Mouse (Mus musculus) left cerebral cortex, postnatal 36 days (tissue): ENCODE measurements around the gene Aebp1. TPM values are rescaled to one million over a fixed set of nuclear protein-coding genes. Genes with fewer than 3 reads are reported as not detected.

Experiments
- DNase-seq, 2 experiments: peaks; one replicate each; pipeline ENCODE4 v3.0.0; 2021 to 2022; ENCODE audit warnings: low spot score in 2 of 2, mixed read lengths in 1 of 2
- intact Hi-C: fragments of 180-260 bp; cut with DNase I; formaldehyde crosslinking; loops from one replicate; pipeline ENCODE4 v1.15.1; 2025
- total RNA-seq, 2 experiments: library from RNA; stranded (reverse); gene quantifications; 2 replicates each; pipeline ENCODE4 v1.2.3; 2021

The Aebp1 gene
- total RNA-seq = 10 to 100 TPM; 12.4 to 19.1 TPM

DNA sequence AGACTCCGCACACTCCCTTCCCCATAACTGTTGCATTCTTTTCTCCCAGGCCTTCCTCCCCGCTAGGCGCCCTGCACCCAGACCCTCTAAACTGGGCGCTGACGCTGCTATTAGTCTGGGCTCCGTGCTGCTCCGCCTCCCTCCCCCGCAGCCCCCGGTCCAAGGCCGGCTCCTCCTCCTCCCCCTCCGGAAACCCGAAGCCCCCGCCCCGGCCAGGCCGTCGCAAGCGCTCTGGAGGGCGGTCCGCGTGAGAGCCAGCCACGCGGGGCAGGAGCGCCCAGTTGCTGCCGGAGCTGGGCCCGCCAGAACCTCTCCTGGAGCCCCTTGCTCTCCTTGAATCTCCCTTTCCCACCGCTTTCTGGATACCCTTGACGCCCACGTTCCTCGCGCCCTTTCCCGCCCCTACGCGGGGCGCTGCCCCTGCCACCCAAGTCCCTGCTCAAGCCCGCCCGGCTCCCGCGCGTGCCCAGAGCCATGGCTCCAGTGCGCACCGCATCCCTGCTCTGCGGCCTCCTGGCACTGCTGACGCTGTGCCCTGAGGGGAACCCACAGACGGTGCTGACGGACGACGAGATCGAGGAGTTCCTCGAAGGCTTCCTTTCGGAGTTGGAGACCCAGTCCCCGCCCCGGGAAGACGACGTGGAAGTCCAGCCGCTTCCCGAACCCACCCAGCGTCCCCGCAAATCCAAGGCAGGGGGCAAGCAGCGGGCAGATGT lies at the start of gene Aebp1:
Gene Aebp1 (plus strand): TSS at position 270 of the 716 bp plus-strand sequence.
- intact Hi-C loops = no loop called here
- no peak for DNase-seq

- DNase-seq = no peak
- intact Hi-C loops = no loop called here
These were observed 48.4 kb upstream of the Aebp1 start for GRCm38 (mm10) chr11:5813381-5813780.

DNA sequence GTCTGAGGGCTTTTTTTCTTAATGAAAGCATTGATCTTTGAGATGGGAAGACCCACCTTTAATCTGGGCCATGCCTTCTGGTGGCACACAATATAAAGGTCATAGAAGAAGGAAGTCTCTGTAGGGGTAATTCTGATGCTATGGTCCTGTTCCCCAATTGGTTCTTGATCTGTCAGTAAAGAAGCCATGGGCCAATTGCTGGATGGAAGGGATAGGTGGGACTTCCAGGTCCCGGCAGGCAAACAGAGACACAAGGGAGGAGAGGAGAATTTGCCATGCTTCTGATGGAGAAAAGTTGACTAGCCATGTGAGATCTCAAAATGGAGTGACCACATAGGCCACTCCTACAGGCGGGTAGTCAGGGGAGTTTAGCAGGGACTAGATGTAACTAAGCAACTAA lies 42.5 kb upstream of the Aebp1 start:
- DNase-seq = no peak
- intact Hi-C loops = no loop called here

- DNase-seq = no peak
- intact Hi-C loops = no loop called here
These were observed 36.3 kb upstream of the Aebp1 start for GRCm38 (mm10) chr11:5825432-5825831.

- no peak for DNase-seq
- intact Hi-C loops = no loop called here
These were observed 33.8 kb upstream of the Aebp1 start for GRCm38 (mm10) chr11:5827931-5828330.

GRCm38 (mm10) chr11:5828509-5829191 lies 33.1 kb upstream of the Aebp1 start:
- DNase-seq = no peak
- intact Hi-C loops = no loop called here

GRCm38 (mm10) chr11:5829327-5829726 lies 32.4 kb upstream of the Aebp1 start:
- intact Hi-C loops = no loop called here
- DNase-seq = no peak

GRCm38 (mm10) chr11:5834506-5834905 lies 27.2 kb upstream of the Aebp1 start:
- no peak for DNase-seq
- intact Hi-C loops = no loop called here

GRCm38 (mm10) chr11:5835057-5835456 lies 26.7 kb upstream of the Aebp1 start:
- intact Hi-C loops = loop anchor here (5.0 kb wide), 2 partner anchors 42 to 48 kb away; partner anchors contain the start of genes Dbnl and Pold2
- no peak for DNase-seq

DNA sequence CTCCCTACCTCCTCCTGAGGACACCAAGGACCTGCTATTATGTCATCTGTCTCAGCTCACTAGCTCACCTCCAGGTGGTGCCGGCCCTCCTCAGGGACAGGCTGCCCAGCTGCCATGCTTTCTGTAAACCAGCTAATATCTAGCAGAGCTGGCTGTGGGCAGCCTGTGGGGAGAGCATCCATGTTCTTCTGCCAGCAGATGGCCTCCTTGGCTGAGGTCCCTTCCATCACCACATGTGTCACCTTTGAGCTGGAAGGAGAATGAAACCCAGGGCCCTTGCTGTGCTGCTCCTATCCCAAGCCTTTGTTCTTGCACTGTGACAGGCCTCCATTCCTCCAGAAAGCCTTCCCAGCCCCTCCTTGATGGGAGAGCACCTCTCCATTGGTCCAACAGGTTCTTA lies 25.6 kb upstream of the Aebp1 start:
- intact Hi-C loops = loop anchor here (5.0 kb wide), 2 partner anchors 41 to 49 kb away; partner anchors contain the start of genes Dbnl and Pold2
- DNase-seq = no peak

- peak; percentile 83 to 85 for DNase-seq
- intact Hi-C loops = loop anchor here (5.0 kb wide), 2 partner anchors 40 to 50 kb away; partner anchors contain the start of genes Dbnl and Pold2
These were observed 24.2 kb upstream of the Aebp1 start, which contains the start of gene Polm for GRCm38 (mm10) chr11:5837251-5838246. Gene Polm (minus strand): TSS chr11:5838016.

DNA sequence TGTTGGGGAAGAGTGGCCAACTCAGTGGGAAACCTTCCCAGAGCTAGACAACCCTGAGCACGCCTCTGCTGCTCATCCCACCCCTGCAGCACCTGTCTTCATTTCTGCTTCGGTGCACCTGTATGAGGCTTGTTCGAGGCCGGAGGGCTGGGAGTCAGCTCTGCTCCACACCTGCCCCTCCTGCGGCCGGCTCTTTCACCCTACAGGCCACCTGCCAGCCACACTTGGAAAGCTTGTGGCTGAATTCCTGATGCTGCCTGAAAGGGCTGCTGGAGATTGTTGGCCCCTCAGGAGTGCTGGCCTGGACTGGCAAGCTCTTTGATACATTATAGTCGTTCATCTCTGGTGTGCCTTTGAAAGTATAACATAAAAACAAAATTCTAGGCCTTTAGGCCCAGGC lies 21.4 kb upstream of the Aebp1 start:
- DNase-seq = no peak
- intact Hi-C loops = no loop called here

GRCm38 (mm10) chr11:5841751-5842150 lies 20.0 kb upstream of the Aebp1 start:
- intact Hi-C loops = no loop called here
- DNase-seq = no peak

- no peak for DNase-seq
- intact Hi-C loops = no loop called here
These were observed 18.6 kb upstream of the Aebp1 start for GRCm38 (mm10) chr11:5843131-5843530.

GRCm38 (mm10) chr11:5846639-5847345 lies 15.0 kb upstream of the Aebp1 start:
- no peak for DNase-seq
- intact Hi-C loops = no loop called here

- intact Hi-C loops = no loop called here
- DNase-seq = peak; percentile 36 to 50
These were observed 13.0 kb upstream of the Aebp1 start for GRCm38 (mm10) chr11:5848741-5849140.

DNA sequence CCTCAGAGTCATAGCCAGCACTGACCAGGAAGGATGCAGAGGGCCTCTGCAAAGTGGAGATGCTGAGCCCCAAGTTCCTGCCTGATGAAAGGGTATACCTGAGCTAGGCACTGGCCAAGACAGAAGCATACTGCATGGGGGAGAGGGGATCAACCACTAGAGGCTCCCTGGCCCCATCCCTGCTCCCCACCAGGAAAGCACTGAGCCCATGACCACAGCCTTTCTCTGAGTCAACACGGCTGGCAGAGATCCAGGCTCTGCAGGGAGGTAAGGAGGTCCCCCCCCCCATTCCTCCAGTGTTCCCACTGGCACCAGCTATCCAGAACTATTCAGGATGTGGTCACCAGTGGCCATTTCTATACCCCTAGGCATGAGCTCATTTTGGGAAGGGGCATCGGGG lies 12.4 kb upstream of the Aebp1 start:
- DNase-seq = no peak
- intact Hi-C loops = no loop called here

GRCm38 (mm10) chr11:5850452-5850851 lies 11.3 kb upstream of the Aebp1 start:
- no peak for DNase-seq
- intact Hi-C loops = no loop called here

DNA sequence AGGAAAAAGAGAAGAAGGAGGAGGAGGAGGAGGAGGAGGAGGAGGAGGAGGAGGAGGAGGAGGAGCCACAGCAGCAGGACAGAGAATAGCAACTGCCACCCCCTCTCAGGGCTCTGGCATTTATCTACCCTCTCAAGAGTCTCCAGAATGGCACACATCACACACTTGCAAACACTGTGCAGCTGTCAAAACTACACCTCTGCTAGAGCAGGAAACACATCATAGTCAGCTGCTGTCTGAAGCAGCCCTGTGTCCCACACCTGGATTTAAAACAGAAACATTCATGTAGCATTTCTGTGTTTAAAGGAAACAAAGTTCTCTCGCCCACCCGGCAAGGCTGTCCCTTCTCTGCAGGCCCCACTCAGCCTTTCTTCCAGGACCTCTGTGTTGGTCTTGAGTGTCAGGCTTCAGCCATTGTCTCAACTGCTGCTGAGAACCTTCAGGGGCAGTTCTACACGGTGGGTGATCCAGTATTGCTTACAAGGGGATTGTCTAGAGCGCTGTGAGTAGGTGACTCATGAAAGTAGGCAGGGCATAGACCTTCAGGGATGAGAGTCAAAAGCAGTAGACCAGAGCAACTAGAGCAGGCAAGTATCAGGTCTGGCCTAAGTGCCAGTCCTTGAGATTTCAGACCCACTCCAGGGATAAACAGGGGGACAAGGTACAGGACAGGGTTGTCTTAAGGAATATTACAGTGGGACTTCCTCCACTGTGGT lies 10.6 kb upstream of the Aebp1 start:
- no peak for DNase-seq
- intact Hi-C loops = no loop called here
